Mouse (Mus musculus): ENCODE measurements around the gene 1700012B07Rik. TPM values are rescaled to one million over a fixed set of nuclear protein-coding genes. Genes with fewer than 3 reads are reported as not detected.

Gene 1700012B07Rik
- polyA plus RNA-seq, 1 experiment from 2014 or later: 0.59 TPM

- Histone ChIP-seq H3K9me3 (ENCODE audit: low read length) (no peaks in the 10 kb centered on the region), H3K4me1 (ENCODE audit: insufficient read depth) (no peaks in the 10 kb centered on the region), H3K36me3 (replicated peaks; ENCODE audit: insufficient read depth, low read length) (no peaks in the 10 kb centered on the region), H3K27ac (ENCODE audit: low read depth) (no peak overlapping the region), H3K27me3 (ENCODE audit: insufficient read depth, low read length) (no peaks in the 10 kb centered on the region), H3K4me2 (ENCODE audit: low read depth, low read length) (no peak overlapping the region), H3K4me3 (ENCODE audit: low read depth, low read length) (no peak overlapping the region), H3K9ac (replicated peaks) (no peak overlapping the region)
- DNase-seq (no peak), ATAC-seq (no peak)
- WGBS (ENCODE audit: insufficient replicate concordance): 69% methylated on average over 7 of the region's 7 CpGs
- TF ChIP-seq CTCF (IDR thresholded peaks at IDR 0.05; ENCODE audit: low read depth) (no peak), EP300 (IDR thresholded peaks at IDR 0.05; ENCODE audit: low read depth) (no peak)
Observed at GRCm38 (mm10) chr11:109754105-109754602, 73.7 kb downstream of the 1700012B07Rik start.

- ATAC-seq (no peak), DNase-seq (no peak)
- H3K4me2 ChIP-seq (ENCODE audit: low read depth, low read length): no peak overlapping the region
- no peaks in the 10 kb centered on the region for H3K27me3 ChIP-seq (ENCODE audit: insufficient read depth, low read length)
- no peak overlapping the region for H3K4me3 ChIP-seq (ENCODE audit: low read depth, low read length)
- TF ChIP-seq EP300 (IDR thresholded peaks at IDR 0.05; ENCODE audit: low read depth) (no peak), CTCF (IDR thresholded peaks at IDR 0.05; ENCODE audit: low read depth) (no peak)
- H3K4me1 ChIP-seq (ENCODE audit: insufficient read depth): no peaks in the 10 kb centered on the region
- H3K27ac ChIP-seq (ENCODE audit: low read depth): no peak overlapping the region
- H3K9me3 ChIP-seq (ENCODE audit: low read length): no peaks in the 10 kb centered on the region
- 63% methylated on average over 12 of the region's 12 CpGs for WGBS (ENCODE audit: insufficient replicate concordance)
- no peak overlapping the region for H3K9ac ChIP-seq (replicated peaks)
- no peaks in the 10 kb centered on the region for H3K36me3 ChIP-seq (replicated peaks; ENCODE audit: insufficient read depth, low read length)
Observed at GRCm38 (mm10) chr11:109751636-109752603, 75.9 kb downstream of the 1700012B07Rik start.

GRCm38 (mm10) chr11:109745210-109745609 is 82.6 kb downstream of the 1700012B07Rik start:
- no peak overlapping the region for H3K9ac ChIP-seq (replicated peaks)
- no peak overlapping the region for H3K27ac ChIP-seq (ENCODE audit: low read depth)
- no peaks in the 10 kb centered on the region for H3K4me1 ChIP-seq (ENCODE audit: insufficient read depth)
- H3K27me3 ChIP-seq (ENCODE audit: insufficient read depth, low read length): no peaks in the 10 kb centered on the region
- H3K36me3 ChIP-seq (replicated peaks; ENCODE audit: insufficient read depth, low read length): no peaks in the 10 kb centered on the region
- TF ChIP-seq EP300 (IDR thresholded peaks at IDR 0.05; ENCODE audit: low read depth) (no peak), CTCF (IDR thresholded peaks at IDR 0.05; ENCODE audit: low read depth) (no peak)
- DNase-seq (no peak), ATAC-seq (no peak)
- 62% methylated on average over 4 of the region's 4 CpGs for WGBS (ENCODE audit: insufficient replicate concordance)
- H3K9me3 ChIP-seq (ENCODE audit: low read length): no peaks in the 10 kb centered on the region
- H3K4me2 ChIP-seq (ENCODE audit: low read depth, low read length): no peak overlapping the region
- H3K4me3 ChIP-seq (ENCODE audit: low read depth, low read length): no peak overlapping the region

GRCm38 (mm10) chr11:109737967-109738366 is 89.9 kb downstream of the 1700012B07Rik start:
- Histone ChIP-seq H3K4me2 (ENCODE audit: low read depth, low read length) (no peak overlapping the region), H3K36me3 (replicated peaks; ENCODE audit: insufficient read depth, low read length) (no peaks in the 10 kb centered on the region), H3K9ac (replicated peaks) (no peak overlapping the region), H3K4me1 (ENCODE audit: insufficient read depth) (no peaks in the 10 kb centered on the region), H3K4me3 (ENCODE audit: low read depth, low read length) (no peak overlapping the region), H3K9me3 (ENCODE audit: low read length) (no peaks in the 10 kb centered on the region), H3K27ac (ENCODE audit: low read depth) (no peak overlapping the region), H3K27me3 (ENCODE audit: insufficient read depth, low read length) (no peaks in the 10 kb centered on the region)
- DNase-seq (no peak), ATAC-seq (no peak)
- TF ChIP-seq CTCF (IDR thresholded peaks at IDR 0.05; ENCODE audit: low read depth): no peak
- TF ChIP-seq EP300 (IDR thresholded peaks at IDR 0.05; ENCODE audit: low read depth): no peak
- WGBS (ENCODE audit: insufficient replicate concordance): 50% methylated on average over 3 of the region's 3 CpGs

Other genes starting within 250 kb of the 1700012B07Rik start
- 17.6 TPM in 2 replicates for gene Wipi1, start 216.1 kb downstream of the 1700012B07Rik start, polyA plus RNA-seq (2015; fragmentation: Nextera tagmentation; extraction: Ambion mirVana)
- gene Prkar1a, start 178.6 kb downstream of the 1700012B07Rik start, polyA plus RNA-seq (2015; fragmentation: Nextera tagmentation; extraction: Ambion mirVana): 118 and 124 TPM in 2 replicates
- 28.0 and 29.0 TPM in 2 replicates for gene Fam20a, start 105.8 kb downstream of the 1700012B07Rik start, polyA plus RNA-seq (2015; fragmentation: Nextera tagmentation; extraction: Ambion mirVana)
- gene Abca8b, start 167.8 kb upstream of the 1700012B07Rik start, polyA plus RNA-seq (2015; fragmentation: Nextera tagmentation; extraction: Ambion mirVana): 8.6 and 10.8 TPM in 2 replicates

Data from liver, postnatal 0 days (tissue).